Mouse (Mus musculus) CH12.LX (cell line): ENCODE results near the gene Rilp. TPM values are rescaled to one million over a fixed set of nuclear protein-coding genes. Genes with fewer than 3 reads are reported as not detected.

Experiments
- DNase-seq: peaks from one replicate; pipeline ENCODE4 v3.0.0-alpha.2; 2013; ENCODE audit errors: extremely low read depth
- H3K27ac ChIP-seq: 2 replicates; pipeline ENCODE4 v1.5.1; 2012; ENCODE audit warnings: low read depth, mild to moderate bottlenecking, control low read depth, moderate library complexity; ENCODE audit not compliant: insufficient read depth
- H3K27me3 ChIP-seq: replicated peaks from 2 replicates; pipeline ENCODE3; 2012; ENCODE audit warnings: inconsistent platforms
- H3K36me3 ChIP-seq, 2 experiments: replicated peaks in 1 of 2; 2 replicates each; pipeline versions ENCODE3 to v1.6.1; 2012; ENCODE audit warnings: inconsistent platforms in 1 of 2, low read length in 1 of 2, mild to moderate bottlenecking in 1 of 2, mixed read lengths in 1 of 2, moderate library complexity in 1 of 2; ENCODE audit not compliant: control insufficient read depth in 1 of 2, insufficient read depth in 1 of 2
- H3K4me1 ChIP-seq, 2 experiments: 2 replicates each; pipeline ENCODE4 v1.6.1; 2012; ENCODE audit warnings: inconsistent platforms in 1 of 2, moderate library complexity in 1 of 2; ENCODE audit not compliant: insufficient read depth in 2 of 2, control insufficient read depth in 1 of 2
- H3K4me2 ChIP-seq: 2 replicates; pipeline ENCODE4 v1.6.1; 2012; ENCODE audit warnings: low read depth, mild to moderate bottlenecking, control low read depth; ENCODE audit not compliant: poor library complexity, insufficient read depth, severe bottlenecking
- H3K4me3 ChIP-seq, 3 experiments: fragments of 150-350 bp in 1 of 3; sonication (generic) in 1 of 3; replicated peaks in 1 of 3; 2 replicates each; pipeline versions ENCODE3 to v1.5.1; 2011 to 2012; ENCODE audit warnings: low read depth in 2 of 3, low read length in 2 of 3, mild to moderate bottlenecking in 2 of 3, moderate library complexity in 2 of 3, control low read depth in 1 of 3, improper control_type of control experiment in 1 of 3, inconsistent platforms in 1 of 3, mixed read lengths in 1 of 3; ENCODE audit not compliant: poor library complexity in 1 of 3
- H3K79me2 ChIP-seq: replicated peaks from 2 replicates; pipeline ENCODE4 v1.6.1; 2012; ENCODE audit warnings: mild to moderate bottlenecking, moderate library complexity; ENCODE audit not compliant: control insufficient read depth, poor library complexity, insufficient read depth, severe bottlenecking; ENCODE audit errors: extremely low read depth
- H3K9ac ChIP-seq: 2 replicates; pipeline ENCODE4 v1.6.1; 2012; ENCODE audit warnings: low read depth, mild to moderate bottlenecking, control low read depth, moderate library complexity; ENCODE audit not compliant: insufficient read depth
- H3K9me3 ChIP-seq: replicated peaks from 2 replicates; pipeline ENCODE3; 2012; ENCODE audit warnings: low read length, inconsistent platforms, mixed read lengths
- CHD1 ChIP-seq: IDR thresholded peaks from 2 replicates; pipeline ENCODE4 v1.6.1; 2012; ENCODE audit warnings: low read depth, low read length, improper control_type of control experiment, inconsistent platforms
- ELF1 ChIP-seq: IDR thresholded peaks from 2 replicates; pipeline ENCODE4 v1.6.1; 2014; ENCODE audit warnings: low read depth, mild to moderate bottlenecking, inconsistent platforms, low read length, improper control_type of control experiment
- EP300 ChIP-seq: IDR thresholded peaks from 2 replicates; pipeline ENCODE4 v1.6.1; 2011; ENCODE audit warnings: low read length, improper control_type of control experiment
- ETS1 ChIP-seq: conservative IDR thresholded peaks from 2 replicates; pipeline ENCODE4 v1.6.1; 2012; ENCODE audit warnings: low read depth, mild to moderate bottlenecking, inconsistent platforms, low read length, improper control_type of control experiment, moderate library complexity
- GABPA ChIP-seq: IDR thresholded peaks from 2 replicates; pipeline ENCODE4 v1.6.1; 2012; ENCODE audit warnings: low read depth, low read length, improper control_type of control experiment, inconsistent platforms; ENCODE audit not compliant: insufficient replicate concordance
- HCFC1 ChIP-seq: IDR thresholded peaks from 2 replicates; pipeline ENCODE4 v1.6.1; 2012; ENCODE audit warnings: low read depth, mild to moderate bottlenecking, inconsistent platforms, low read length, improper control_type of control experiment
- JUN ChIP-seq: IDR thresholded peaks from 2 replicates; pipeline ENCODE4 v1.6.1; 2011; ENCODE audit warnings: low read depth, mild to moderate bottlenecking, low read length, improper control_type of control experiment, moderate library complexity; ENCODE audit not compliant: insufficient read depth
- JUND ChIP-seq: conservative IDR thresholded peaks from 2 replicates; pipeline ENCODE4 v1.6.1; 2011; ENCODE audit warnings: low read depth, low read length, improper control_type of control experiment
- MAFK ChIP-seq: IDR thresholded peaks from 2 replicates; pipeline ENCODE4 v1.6.1; 2011; ENCODE audit warnings: low read length, improper control_type of control experiment; ENCODE audit not compliant: insufficient replicate concordance
- MXI1 ChIP-seq: IDR thresholded peaks from 2 replicates; pipeline ENCODE4 v1.6.1; 2011; ENCODE audit warnings: mild to moderate bottlenecking, low read depth, low read length, improper control_type of control experiment
- MYC ChIP-seq: IDR thresholded peaks from 2 replicates; pipeline ENCODE4 v1.6.1; 2011; ENCODE audit warnings: low read depth, mild to moderate bottlenecking, improper control_type of control experiment, low read length
- NRF1 ChIP-seq: IDR thresholded peaks from 2 replicates; pipeline ENCODE4 v1.6.1; 2014; ENCODE audit warnings: low read depth, mild to moderate bottlenecking, inconsistent platforms, low read length, improper control_type of control experiment, moderate library complexity
- POLR2A ChIP-seq: IDR thresholded peaks from 2 replicates; pipeline ENCODE4 v1.6.1; 2011; ENCODE audit warnings: low read depth, mild to moderate bottlenecking, improper control_type of control experiment, low read length
- RCOR1 ChIP-seq: conservative IDR thresholded peaks from 2 replicates; pipeline ENCODE4 v1.6.1; 2012; ENCODE audit warnings: low read depth, mild to moderate bottlenecking, inconsistent platforms, low read length, improper control_type of control experiment
- SIN3A ChIP-seq: IDR thresholded peaks from 2 replicates; pipeline ENCODE4 v1.6.1; 2012; ENCODE audit warnings: low read length, improper control_type of control experiment, inconsistent platforms
- TBP ChIP-seq: conservative IDR thresholded peaks from 2 replicates; pipeline ENCODE4 v1.6.1; 2011; ENCODE audit warnings: low read depth, low read length, improper control_type of control experiment
- TCF12 ChIP-seq: IDR thresholded peaks from 2 replicates; pipeline ENCODE4 v1.6.1; 2014; ENCODE audit warnings: low read depth, mild to moderate bottlenecking, inconsistent platforms, low read length, improper control_type of control experiment
- USF1 ChIP-seq: IDR thresholded peaks from 2 replicates; pipeline ENCODE4 v1.6.1; 2014; ENCODE audit warnings: low read depth, mild to moderate bottlenecking, inconsistent platforms, low read length, improper control_type of control experiment
- ZC3H11A ChIP-seq: IDR thresholded peaks from 2 replicates; pipeline ENCODE4 v1.6.1; 2012; ENCODE audit warnings: low read depth, mild to moderate bottlenecking, inconsistent platforms, low read length, improper control_type of control experiment
- ZKSCAN1 ChIP-seq: IDR thresholded peaks from 2 replicates; pipeline ENCODE4 v1.6.1; 2012; ENCODE audit warnings: low read depth, inconsistent platforms, low read length, improper control_type of control experiment, borderline replicate concordance
- ZNF384 ChIP-seq: IDR thresholded peaks from 2 replicates; pipeline ENCODE4 v1.6.1; 2012; ENCODE audit warnings: low read depth, low read length, improper control_type of control experiment, inconsistent platforms
- dilution Hi-C: fragments of 300-500 bp; cut with MboI; formaldehyde crosslinking; loops from 2 replicates; pipeline ENCODE4 v1.14.3; 2020; ENCODE audit warnings: low sequenced_read_pairs; ENCODE audit not compliant: extremely low pct_unique_long_range_greater_than_20kb, extremely low pct_ligation_motif_present
- in situ Hi-C: fragments of 300-500 bp; cut with MboI; formaldehyde crosslinking; loops from 3 replicates; pipeline ENCODE4 v1.14.3; 2019; ENCODE audit warnings: low sequenced_read_pairs, low pct_ligation_motif_present, low pct_unique_long_range_greater_than_20kb, mixed read lengths
- polyA plus RNA-seq: library from polyadenylated mRNA; unstranded; fragments of >175 nt; gene quantifications from 2 replicates; pipeline ENCODE4 v1.2.1, GENCODE M21; 2012; ENCODE audit warnings: low read depth; ENCODE audit not compliant: insufficient read length
- total RNA-seq, 2 experiments: library from RNA; depleted of rRNA; stranded (reverse); fragments of 300-350 nt in 1 of 2; fragments of >200 nt in 1 of 2; gene quantifications; 2 replicates each; pipeline ENCODE4 v1.2.3; 2012 to 2014

Rilp gene
- total and polyA plus RNA-seq, 3 experiments, result 0.17 to 1.1 (median 0.72) TPM

DNA sequence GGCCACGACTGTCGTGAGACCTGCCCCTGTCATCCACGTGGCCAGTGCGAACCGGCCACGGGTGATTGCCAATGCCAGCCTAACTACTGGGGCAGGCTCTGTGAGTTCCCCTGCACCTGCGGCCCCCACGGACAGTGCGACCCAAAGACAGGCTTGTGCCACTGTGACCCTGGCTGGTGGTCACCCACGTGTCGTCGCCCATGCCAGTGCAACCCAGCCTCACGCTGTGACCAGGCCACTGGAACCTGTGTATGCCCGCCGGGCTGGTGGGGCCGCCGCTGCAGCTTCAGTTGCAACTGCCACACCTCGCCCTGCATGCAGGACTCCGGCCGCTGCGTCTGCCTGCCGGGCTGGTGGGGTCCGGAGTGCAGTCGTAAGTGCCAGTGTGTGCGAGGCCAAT is 5.3 kb downstream of the Rilp start:
- no peaks in the 10 kb centered on the region for H3K27me3 ChIP-seq
- no peak overlapping the region for H3K4me2 ChIP-seq
- dilution Hi-C loops (no loop called here), in situ Hi-C loops (no loop called here)
- H3K36me3 ChIP-seq, result peaks cover 49 to 80% of the 10 kb centered on the region in 2 experiments
- TF ChIP-seq CHD1 (no peak), ZC3H11A (no peak), SIN3A (no peak), GABPA (no peak), RCOR1 (no peak), ZNF384 (no peak), ELF1 (no peak), JUND (no peak), MYC (no peak), EP300 (no peak)
- H3K9ac ChIP-seq, result no peak overlapping the region
- H3K79me2 ChIP-seq, result no peaks in the 10 kb centered on the region
- no peaks in the 10 kb centered on the region for H3K4me1 ChIP-seq
- H3K27ac ChIP-seq, result no peak overlapping the region; the same call in 1 of the 2 replicates
- H3K4me3 ChIP-seq, result no peak overlapping the region
- H3K9me3 ChIP-seq, result no peaks in the 10 kb centered on the region
- no peak for DNase-seq

DNA sequence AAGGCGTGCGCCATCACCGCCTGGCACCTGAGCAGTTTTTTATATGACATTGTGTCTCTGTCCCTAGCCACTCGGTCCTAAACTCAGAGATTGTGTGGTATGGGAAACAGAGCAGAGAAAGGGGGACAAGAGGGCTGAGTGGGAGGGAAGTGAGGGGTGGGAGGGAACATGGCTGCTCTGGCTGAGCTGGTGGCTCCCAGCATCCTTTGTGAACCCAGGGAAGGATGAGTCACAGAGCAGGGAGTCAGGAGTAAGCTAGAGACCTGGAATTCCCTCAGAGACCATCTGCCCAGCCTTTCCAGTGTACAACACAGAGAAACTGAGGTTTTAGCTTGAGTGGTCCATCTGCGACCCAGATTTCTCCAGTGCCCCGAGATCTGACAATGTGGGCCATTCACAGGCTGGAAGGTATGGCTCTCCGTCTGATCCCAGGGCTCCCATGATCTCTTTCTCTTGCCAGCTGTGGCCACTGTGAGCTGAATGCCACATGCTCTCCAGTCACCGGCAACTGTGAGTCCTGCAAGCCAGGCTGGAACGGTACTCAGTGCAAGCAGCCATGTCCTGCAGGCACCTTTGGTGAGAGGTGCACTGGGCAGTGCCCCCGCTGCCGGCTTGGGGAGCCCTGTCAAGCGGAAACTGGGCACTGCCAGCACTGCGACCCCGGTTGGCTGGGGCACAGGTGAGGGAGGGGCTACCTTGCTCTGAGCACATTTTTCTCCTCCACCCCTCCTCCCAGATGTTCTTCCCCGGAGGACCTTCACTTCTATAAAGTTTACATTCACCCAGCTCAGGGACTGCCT is 10.1 kb downstream of the Rilp start:
- DNase-seq, result no peak
- dilution Hi-C loops, result no loop called here
- Histone ChIP-seq H3K9ac (no peak overlapping the region), H3K79me2 (no peaks in the 10 kb centered on the region), H3K27me3 (no peaks in the 10 kb centered on the region), H3K4me2 (no peak overlapping the region), H3K4me1 (no peaks in the 10 kb centered on the region), H3K9me3 (no peaks in the 10 kb centered on the region), H3K36me3 (peaks cover 20 to 76% of the 10 kb centered on the region in 2 experiments), H3K4me3 (no peak overlapping the region), H3K27ac (no peak overlapping the region)
- TF ChIP-seq MXI1 (no peak), TBP (no peak), MYC (no peak), ETS1 (no peak), TCF12 (no peak), JUN (no peak), MAFK (no peak), ZKSCAN1 (no peak), HCFC1 (no peak), SIN3A (no peak), NRF1 (no peak), USF1 (no peak), POLR2A (no peak)
- in situ Hi-C loops, result no loop called here
